Mouse (Mus musculus): ENCODE results near the gene Smoc2.

DNA sequence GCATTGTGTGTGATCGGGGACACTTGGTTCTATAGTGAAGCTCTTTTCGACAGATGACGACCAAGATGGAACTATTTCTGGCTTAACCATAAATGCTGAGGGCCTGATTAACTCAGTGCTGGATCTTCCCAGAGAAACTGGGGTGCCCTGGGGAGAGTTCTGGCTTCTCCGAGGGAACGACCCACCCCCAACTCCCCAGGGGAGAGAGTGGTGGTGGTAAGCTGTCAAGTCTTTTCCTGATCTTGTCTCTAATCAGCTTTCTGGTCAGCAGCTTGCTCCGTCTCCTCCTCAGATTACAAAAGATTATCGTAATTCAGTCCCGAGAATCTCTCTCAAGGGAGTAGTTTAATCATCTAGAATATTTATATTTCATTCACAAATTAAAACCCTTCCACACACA lies 63.2 kb downstream of the Smoc2 start:
- TF ChIP-seq ZC3H11A (IDR thresholded peaks at IDR 0.05; ENCODE audit: low read depth, low read length) (no peak), CTCF (IDR thresholded peaks at IDR 0.05 in 2 of 3, conservative IDR thresholded peaks at IDR 0.05 in 1 of 3; ENCODE audit: control insufficient read depth in 1 of 3, insufficient read depth in 1 of 3, low read depth in 2 of 3, low read length in 3 of 3, poor library complexity in 1 of 3, severe bottlenecking in 1 of 3) (no peak), POLR2A (IDR thresholded peaks at IDR 0.05; ENCODE audit: control insufficient read depth in 1 of 2, insufficient read depth in 1 of 2, low read depth in 1 of 2, low read length in 2 of 2, poor library complexity in 1 of 2) (no peak), POLR2AphosphoS2 (IDR thresholded peaks at IDR 0.05; ENCODE audit: low read length) (no peak), JUND (IDR thresholded peaks at IDR 0.05; ENCODE audit: low read depth, low read length) (no peak), POLR2AphosphoS5 (IDR thresholded peaks at IDR 0.05; ENCODE audit: borderline replicate concordance, low read depth, low read length) (no peak), EP300 (IDR thresholded peaks at IDR 0.05; ENCODE audit: low read depth in 1 of 2, low read length in 2 of 2) (no peak)

Data from MEL (cell line).